Mouse (Mus musculus) fibroblast of lung, adult 2 months (primary cell): ENCODE measurements around the gene Olfr1084.
"Not testable (repeated sequence)": the region's sequence is repeated elsewhere in the genome, so short reads cannot be mapped to it uniquely, and the experiment has no call there.

Experiments used
- DNase-seq: peaks from one replicate; pipeline ENCODE4 v3.0.0-alpha.2; 2011; ENCODE audit warnings: low read depth

Olfr1084 gene

DNA sequence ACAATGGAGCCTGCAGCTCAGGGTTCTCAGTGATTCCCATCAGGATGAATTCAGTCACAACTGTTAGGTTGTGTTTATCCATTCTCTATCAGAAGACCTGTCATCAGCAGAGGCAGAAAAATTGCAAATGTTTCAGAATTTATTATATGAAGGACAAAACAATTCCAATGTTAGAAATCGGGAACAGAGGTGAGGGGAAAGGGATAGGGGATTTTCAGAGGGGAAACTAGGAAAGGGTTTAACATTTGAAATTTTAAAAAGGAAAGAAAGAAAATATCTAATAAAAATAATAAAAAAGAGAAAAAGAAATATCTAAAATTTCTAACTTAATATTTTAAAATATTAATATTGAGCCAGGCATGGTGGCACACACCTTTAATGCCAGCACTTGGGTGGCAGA is at the start of gene Olfr1084:
Gene Olfr1084 (minus strand): TSS at position 101 of the 400 bp plus-strand sequence.
- DNase-seq, result not testable (repeated sequence)

DNA sequence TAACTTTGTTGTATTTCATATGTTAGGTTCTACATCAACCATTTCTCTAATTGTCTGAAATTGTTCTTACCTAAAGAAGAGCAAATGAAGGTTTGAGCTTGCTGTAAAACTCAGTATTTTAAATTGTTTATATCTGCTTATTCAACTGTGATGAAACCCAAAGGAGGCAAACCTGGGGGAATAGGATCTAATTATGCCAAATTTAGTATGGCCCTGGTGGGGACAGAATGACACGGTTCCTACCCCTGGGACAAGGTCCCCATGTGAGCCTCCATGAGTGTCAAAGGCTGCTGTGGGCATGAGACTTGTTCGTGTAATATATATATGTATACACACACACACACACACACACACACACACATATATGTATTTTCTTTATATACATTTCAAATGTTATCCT is 40.5 kb upstream of the Olfr1084 start, which contains the start of gene Olfr1086:
Gene Olfr1086 (minus strand): TSS at position 101 of the 400 bp plus-strand sequence.
- DNase-seq, result no peak

DNA sequence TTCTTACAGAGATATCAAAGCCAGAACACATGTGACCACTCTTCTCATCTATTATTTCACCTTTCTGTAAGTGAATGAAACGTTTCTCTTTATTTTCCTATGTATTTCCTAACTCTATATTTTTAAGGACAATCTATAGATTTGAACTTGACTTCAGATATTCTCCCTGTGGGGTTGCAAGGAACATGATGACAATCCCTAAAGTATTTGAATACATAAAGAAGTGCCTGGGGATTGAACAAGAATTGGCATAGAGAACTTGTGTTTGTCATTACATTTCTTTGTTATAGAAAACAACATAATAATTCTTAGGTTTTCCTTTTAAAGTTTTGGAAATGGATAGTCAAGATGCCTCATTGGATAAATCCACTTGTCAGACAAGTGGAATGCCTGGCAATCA is 22.4 kb upstream of the Olfr1084 start, which contains the start of gene Olfr1085:
Gene Olfr1085 (minus strand): TSS at position 101 of the 400 bp plus-strand sequence.
- DNase-seq, result no peak

DNA sequence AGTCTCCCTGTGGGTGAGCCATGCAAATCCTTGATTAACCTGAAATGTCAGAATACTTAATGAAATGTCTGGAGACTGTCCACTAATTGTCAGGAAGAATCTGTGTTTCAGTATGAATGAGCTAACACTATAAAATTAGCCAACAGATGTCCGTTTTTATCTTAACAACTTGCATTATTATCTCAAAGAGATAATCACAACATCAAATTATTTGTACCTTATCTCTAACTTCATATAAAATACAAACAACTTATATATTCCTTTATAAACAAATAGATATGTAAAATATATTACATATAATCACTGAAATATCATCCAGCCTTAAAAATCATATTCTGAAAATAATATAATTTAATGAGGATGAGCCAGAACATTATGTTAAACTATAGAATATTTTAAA is 40.7 kb downstream of the Olfr1084 start, which contains the start of gene Olfr1082:
Gene Olfr1082 (minus strand): TSS at position 101 of the 400 bp plus-strand sequence.
- DNase-seq, result not testable (repeated sequence)
